Mouse (Mus musculus) spleen, adult 2 months (tissue): Measurements from ENCODE around the gene Trpd52l3.

ENCODE experiments used
- CTCF ChIP-seq: fragments of 200-500 bp; IDR thresholded peaks from 2 replicates; pipeline ENCODE4 v1.5.1; 2011; ENCODE audit warnings: mild to moderate bottlenecking, inconsistent platforms; ENCODE audit not compliant: insufficient read depth, insufficient read length, insufficient replicate concordance; ENCODE audit errors: extremely low read depth
- POLR2A ChIP-seq: fragments of 200-500 bp; IDR thresholded peaks from 2 replicates; pipeline ENCODE4 v1.6.1; 2011; ENCODE audit warnings: low read depth, low read length, inconsistent platforms

GRCm38 (mm10) chr19:29973396-29973795 is 30.2 kb upstream of the Trpd52l3 start:
- TF ChIP-seq POLR2A (no peak), CTCF (no peak)
